Mouse (Mus musculus): ENCODE data around the gene Nrtn. TPM values are rescaled to one million over a fixed set of nuclear protein-coding genes. Genes with fewer than 3 reads are reported as not detected.

The Nrtn gene
- polyA plus RNA-seq, 1 experiment from 2014 or later, result 2.8 TPM

DNA sequence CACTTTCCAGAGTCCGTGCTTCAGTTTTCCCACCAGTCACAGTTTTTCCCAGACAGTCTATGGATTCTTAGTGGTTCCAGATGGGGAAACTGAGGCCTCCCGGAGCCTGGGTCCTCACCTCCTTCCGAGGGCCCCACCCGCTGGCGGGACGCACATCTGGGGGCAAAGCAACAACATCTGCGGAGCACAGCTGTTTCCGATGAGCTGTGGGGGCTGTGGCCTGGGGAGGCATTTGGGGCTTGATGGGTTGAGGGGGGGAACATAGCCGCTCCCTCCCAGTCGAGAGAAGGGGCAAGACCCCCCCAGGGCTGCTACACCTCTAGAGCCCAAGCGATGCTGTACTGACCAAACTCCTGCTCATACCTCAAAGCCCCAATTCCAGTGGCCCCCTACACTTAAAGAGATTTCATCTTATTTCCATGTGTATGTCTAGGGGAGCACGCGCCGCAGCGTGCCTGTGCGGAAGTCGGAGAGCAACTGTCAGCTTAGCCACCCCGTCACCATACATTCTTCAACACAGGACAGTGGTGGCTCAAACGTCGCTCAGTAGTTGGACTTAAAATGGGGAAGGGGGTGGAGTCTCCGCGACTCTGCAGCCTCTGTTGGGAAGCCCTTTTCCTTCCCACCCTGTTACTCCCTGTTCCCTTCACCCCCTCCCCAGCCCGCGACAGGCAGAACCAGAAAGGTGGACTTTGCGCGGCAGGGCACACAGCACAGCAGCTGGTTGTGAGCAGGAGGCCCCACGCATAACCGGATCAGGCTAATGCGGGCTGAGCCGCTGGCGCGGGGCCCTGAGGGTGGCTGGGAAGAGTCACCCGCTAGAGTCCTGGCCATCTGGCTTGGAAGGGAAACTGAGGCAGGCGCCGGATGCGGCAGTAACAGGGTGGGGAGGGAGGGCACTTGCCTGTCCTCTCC, 2.8 kb downstream of the Nrtn start:
- Histone ChIP-seq H3K27ac (no peak overlapping the region), H3K36me3 (replicated peaks; ENCODE audit: control insufficient read depth, insufficient read depth) (no peaks in the 10 kb centered on the region), H3K4me1 (replicated peaks; ENCODE audit: control insufficient read depth, insufficient read depth, low read length) (peaks cover 8% of the 10 kb centered on the region; the same call in 1 of the 2 replicates), H3K27me3 (ENCODE audit: control insufficient read depth, insufficient read depth, low read length) (peaks cover 89% of the 10 kb centered on the region), H3K9ac (no peak overlapping the region), H3K4me3 (replicated peaks; ENCODE audit: low read length) (no peak overlapping the region), H3K9me3 (ENCODE audit: control insufficient read depth, low read length) (no peaks in the 10 kb centered on the region), H3K4me2 (replicated peaks) (no peak overlapping the region)
- DNase-seq (ENCODE audit: low spot score) (no peak), ATAC-seq (ENCODE audit: low FRiP score) (no peak)
- 14% methylated on average over 36 of the region's 36 CpGs for WGBS

- H3K4me2 ChIP-seq (replicated peaks), result no peak overlapping the region
- peaks cover 8% of the 10 kb centered on the region; the same call in 1 of the 2 replicates for H3K4me1 ChIP-seq (replicated peaks; ENCODE audit: control insufficient read depth, insufficient read depth, low read length)
- H3K9me3 ChIP-seq (ENCODE audit: control insufficient read depth, low read length), result no peaks in the 10 kb centered on the region
- no peaks in the 10 kb centered on the region for H3K36me3 ChIP-seq (replicated peaks; ENCODE audit: control insufficient read depth, insufficient read depth)
- H3K27ac ChIP-seq, result no peak overlapping the region
- 20% methylated on average over 15 of the region's 15 CpGs for WGBS
- DNase-seq (ENCODE audit: low spot score), result no peak
- H3K9ac ChIP-seq, result no peak overlapping the region
- H3K4me3 ChIP-seq (replicated peaks; ENCODE audit: low read length), result no peak overlapping the region
- H3K27me3 ChIP-seq (ENCODE audit: control insufficient read depth, insufficient read depth, low read length), result peaks cover 85% of the 10 kb centered on the region
- ATAC-seq (ENCODE audit: low FRiP score), result no peak
These were observed 3.9 kb downstream of the Nrtn start for GRCm38 (mm10) chr17:56753452-56753851.

GRCm38 (mm10) chr17:56751404-56752072, 5.8 kb downstream of the Nrtn start:
- Histone ChIP-seq H3K27ac (no peak overlapping the region), H3K9ac (peak overlapping the region; percentile 44; the same call in 1 of the 2 replicates), H3K27me3 (ENCODE audit: control insufficient read depth, insufficient read depth, low read length) (peaks cover 66% of the 10 kb centered on the region), H3K36me3 (replicated peaks; ENCODE audit: control insufficient read depth, insufficient read depth) (no peaks in the 10 kb centered on the region), H3K4me3 (replicated peaks; ENCODE audit: low read length) (peak overlapping the region; percentile 30), H3K9me3 (ENCODE audit: control insufficient read depth, low read length) (no peaks in the 10 kb centered on the region), H3K4me1 (replicated peaks; ENCODE audit: control insufficient read depth, insufficient read depth, low read length) (no peaks in the 10 kb centered on the region), H3K4me2 (replicated peaks) (peak overlapping the region; percentile 44)
- DNase-seq (ENCODE audit: low spot score) (peak; percentile 78), ATAC-seq (ENCODE audit: low FRiP score) (peak; percentile 81)
- 21% methylated on average over 71 of the region's 71 CpGs for WGBS

GRCm38 (mm10) chr17:56744173-56744572, 13.2 kb downstream of the Nrtn start:
- WGBS, result 68% methylated on average over 5 of the region's 5 CpGs
- ATAC-seq (ENCODE audit: low FRiP score), result no peak
- no peak overlapping the region for H3K9ac ChIP-seq

DNA sequence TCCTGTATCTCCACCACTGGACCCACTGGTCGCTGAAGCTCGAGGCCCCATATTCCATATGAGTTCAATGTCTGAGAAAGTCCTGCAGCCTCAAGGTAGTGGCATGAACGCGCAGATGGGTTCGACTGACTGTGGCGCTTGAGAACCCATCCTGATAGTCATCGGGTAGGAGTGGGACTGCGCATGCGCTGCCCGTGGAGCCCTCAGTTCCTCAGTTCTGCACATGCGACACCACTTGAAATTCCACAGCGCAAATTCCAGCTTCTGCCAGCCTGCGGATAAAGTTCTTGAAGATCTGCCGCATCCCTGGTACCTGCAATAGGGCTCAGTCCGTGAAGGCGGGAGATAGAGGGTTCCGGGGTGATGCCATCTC, 16.6 kb downstream of the Nrtn start:
- Histone ChIP-seq H3K9ac (no peak overlapping the region), H3K4me1 (replicated peaks; ENCODE audit: control insufficient read depth, insufficient read depth, low read length) (no peaks in the 10 kb centered on the region), H3K4me2 (replicated peaks) (no peak overlapping the region), H3K27me3 (ENCODE audit: control insufficient read depth, insufficient read depth, low read length) (no peaks in the 10 kb centered on the region), H3K9me3 (ENCODE audit: control insufficient read depth, low read length) (no peaks in the 10 kb centered on the region), H3K4me3 (replicated peaks; ENCODE audit: low read length) (no peak overlapping the region), H3K27ac (no peak overlapping the region), H3K36me3 (replicated peaks; ENCODE audit: control insufficient read depth, insufficient read depth) (no peaks in the 10 kb centered on the region)
- 79% methylated on average over 17 of the region's 17 CpGs for WGBS
- no peak for DNase-seq (ENCODE audit: low spot score)
- ATAC-seq (ENCODE audit: low FRiP score), result no peak

More at GRCm38 (mm10) chr17:56744173-56744572, 13.2 kb downstream of the Nrtn start:
- no peak overlapping the region for H3K4me2 ChIP-seq (replicated peaks)
- no peak for DNase-seq (ENCODE audit: low spot score)
- H3K9me3 ChIP-seq (ENCODE audit: control insufficient read depth, low read length), result no peaks in the 10 kb centered on the region
- no peak overlapping the region for H3K4me3 ChIP-seq (replicated peaks; ENCODE audit: low read length)
- no peaks in the 10 kb centered on the region for H3K4me1 ChIP-seq (replicated peaks; ENCODE audit: control insufficient read depth, insufficient read depth, low read length)
- peaks cover 3% of the 10 kb centered on the region; the same call in 1 of the 2 replicates for H3K27me3 ChIP-seq (ENCODE audit: control insufficient read depth, insufficient read depth, low read length)
- H3K27ac ChIP-seq, result no peak overlapping the region
- no peaks in the 10 kb centered on the region for H3K36me3 ChIP-seq (replicated peaks; ENCODE audit: control insufficient read depth, insufficient read depth)

GRCm38 (mm10) chr17:56740118-56740787, 17.1 kb downstream of the Nrtn start:
- ATAC-seq (ENCODE audit: low FRiP score), result no peak

GRCm38 (mm10) chr17:56738221-56738620, 19.1 kb downstream of the Nrtn start:
- no peaks in the 10 kb centered on the region for H3K36me3 ChIP-seq (replicated peaks; ENCODE audit: control insufficient read depth, insufficient read depth)
- ATAC-seq (ENCODE audit: low FRiP score) (no peak), DNase-seq (ENCODE audit: low spot score) (no peak)
- no peaks in the 10 kb centered on the region for H3K9me3 ChIP-seq (ENCODE audit: control insufficient read depth, low read length)
- H3K4me1 ChIP-seq (replicated peaks; ENCODE audit: control insufficient read depth, insufficient read depth, low read length), result no peaks in the 10 kb centered on the region
- 87% methylated on average over 10 of the region's 10 CpGs for WGBS
- H3K27ac ChIP-seq, result no peak overlapping the region
- no peak overlapping the region for H3K9ac ChIP-seq
- H3K4me3 ChIP-seq (replicated peaks; ENCODE audit: low read length), result no peak overlapping the region
- H3K4me2 ChIP-seq (replicated peaks), result no peak overlapping the region
- H3K27me3 ChIP-seq (ENCODE audit: control insufficient read depth, insufficient read depth, low read length), result no peaks in the 10 kb centered on the region

More at GRCm38 (mm10) chr17:56740118-56740787, 17.1 kb downstream of the Nrtn start:
- WGBS, result 84% methylated on average over 17 of the region's 17 CpGs
- H3K27me3 ChIP-seq (ENCODE audit: control insufficient read depth, insufficient read depth, low read length), result no peaks in the 10 kb centered on the region
- no peaks in the 10 kb centered on the region for H3K36me3 ChIP-seq (replicated peaks; ENCODE audit: control insufficient read depth, insufficient read depth)
- H3K9me3 ChIP-seq (ENCODE audit: control insufficient read depth, low read length), result no peaks in the 10 kb centered on the region
- DNase-seq (ENCODE audit: low spot score), result no peak
- no peak overlapping the region for H3K27ac ChIP-seq
- no peak overlapping the region for H3K9ac ChIP-seq
- no peak overlapping the region for H3K4me3 ChIP-seq (replicated peaks; ENCODE audit: low read length)
- H3K4me2 ChIP-seq (replicated peaks), result no peak overlapping the region
- no peaks in the 10 kb centered on the region for H3K4me1 ChIP-seq (replicated peaks; ENCODE audit: control insufficient read depth, insufficient read depth, low read length)

DNA sequence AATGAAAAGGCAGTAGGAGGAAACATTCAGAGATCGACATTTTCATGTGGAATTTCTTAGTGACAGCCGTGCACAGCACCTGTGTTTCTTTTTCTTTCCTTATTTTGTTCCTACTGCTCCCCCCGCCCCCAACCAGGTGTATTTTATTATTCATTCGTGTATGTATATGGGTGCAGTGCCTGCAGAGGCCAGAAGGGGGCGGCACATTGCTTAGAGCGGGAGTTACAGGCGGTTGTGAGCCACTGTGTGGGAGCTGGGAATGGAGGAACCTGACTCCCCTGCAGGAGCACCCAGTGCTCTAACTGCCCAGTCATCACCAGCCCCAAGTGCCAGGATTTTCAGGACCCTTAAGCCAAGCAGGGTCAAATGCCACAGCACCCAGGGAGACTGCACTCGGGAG, 20.8 kb downstream of the Nrtn start:
- 47% methylated on average over 8 of the region's 8 CpGs for WGBS
- no peaks in the 10 kb centered on the region for H3K36me3 ChIP-seq (replicated peaks; ENCODE audit: control insufficient read depth, insufficient read depth)
- ATAC-seq (ENCODE audit: low FRiP score) (no peak), DNase-seq (ENCODE audit: low spot score) (no peak)
- no peaks in the 10 kb centered on the region for H3K9me3 ChIP-seq (ENCODE audit: control insufficient read depth, low read length)
- no peak overlapping the region for H3K4me2 ChIP-seq (replicated peaks)
- H3K9ac ChIP-seq, result no peak overlapping the region
- H3K4me3 ChIP-seq (replicated peaks; ENCODE audit: low read length), result no peak overlapping the region
- H3K27me3 ChIP-seq (ENCODE audit: control insufficient read depth, insufficient read depth, low read length), result no peaks in the 10 kb centered on the region
- no peaks in the 10 kb centered on the region for H3K4me1 ChIP-seq (replicated peaks; ENCODE audit: control insufficient read depth, insufficient read depth, low read length)
- H3K27ac ChIP-seq, result no peak overlapping the region

DNA sequence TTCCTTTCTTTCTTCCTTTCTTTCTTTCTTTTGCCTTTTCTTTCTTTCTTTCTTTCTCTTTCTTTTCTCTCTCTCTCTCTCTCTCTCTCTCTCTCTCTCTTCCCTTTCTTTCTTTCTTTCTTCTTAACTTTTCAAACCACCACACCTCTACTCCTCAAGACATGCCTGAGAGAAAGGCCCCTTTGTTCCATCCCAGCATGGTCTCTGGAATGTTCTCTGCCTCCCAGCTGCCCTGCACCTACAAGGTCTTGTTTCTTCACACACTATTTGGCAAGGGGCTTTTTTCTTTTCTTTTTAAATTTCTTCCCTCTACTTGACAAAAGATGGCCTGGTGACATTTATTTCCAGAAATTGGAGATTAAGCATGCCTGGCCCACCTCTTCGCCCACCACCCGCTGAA, 27.7 kb downstream of the Nrtn start:
- no peaks in the 10 kb centered on the region for H3K9me3 ChIP-seq (ENCODE audit: control insufficient read depth, low read length)
- H3K4me2 ChIP-seq (replicated peaks), result no peak overlapping the region
- H3K4me3 ChIP-seq (replicated peaks; ENCODE audit: low read length), result no peak overlapping the region
- H3K9ac ChIP-seq, result no peak overlapping the region
- no peaks in the 10 kb centered on the region for H3K4me1 ChIP-seq (replicated peaks; ENCODE audit: control insufficient read depth, insufficient read depth, low read length)
- no peaks in the 10 kb centered on the region for H3K27me3 ChIP-seq (ENCODE audit: control insufficient read depth, insufficient read depth, low read length)
- ATAC-seq (ENCODE audit: low FRiP score) (no peak), DNase-seq (ENCODE audit: low spot score) (no peak)
- no peak overlapping the region for H3K27ac ChIP-seq
- WGBS, result 52% methylated on average over 2 of the region's 2 CpGs
- H3K36me3 ChIP-seq (replicated peaks; ENCODE audit: control insufficient read depth, insufficient read depth), result no peaks in the 10 kb centered on the region

Measured in hindbrain, embryonic 14.5 days (tissue).